Mouse (Mus musculus) intestine, embryonic 14.5 days (tissue): ENCODE data around the gene Gemin7. TPM values are rescaled to one million over a fixed set of nuclear protein-coding genes. Genes with fewer than 3 reads are reported as not detected.

ENCODE experiments used
- polyA plus RNA-seq: library from polyadenylated mRNA; unstranded; fragments of >200 nt; fragmentation: Nextera tagmentation; extraction: Ambion mirVana; gene quantifications from 2 replicates; pipeline ENCODE4 v1.2.1, GENCODE M21; 2014

Gemin7 gene
- polyA plus RNA-seq, 1 experiment from 2014 or later = 176 TPM

Other genes with a start within 250 kb of the Gemin7 start
- 71.8 and 82.9 TPM in 2 replicates for gene Ercc1, start 232.8 kb downstream of the Gemin7 start, polyA plus RNA-seq
- gene Cd3eap, start 218.1 kb downstream of the Gemin7 start, polyA plus RNA-seq = 23.9 and 25.8 TPM in 2 replicates
- gene Ppp1r13l, start 217.8 kb downstream of the Gemin7 start, polyA plus RNA-seq = 4.4 and 4.9 TPM in 2 replicates
- gene Ercc2, start 195.6 kb downstream of the Gemin7 start, polyA plus RNA-seq = 11.3 and 13.3 TPM in 2 replicates
- gene Klc3, start 173.5 kb downstream of the Gemin7 start, polyA plus RNA-seq = 2.4 and 3.4 TPM in 2 replicates
- 0.60 and 1.1 TPM in 2 replicates for gene Ckm, start 172.8 kb downstream of the Gemin7 start, polyA plus RNA-seq
- 7.5 and 8.5 TPM in 2 replicates for gene Mark4, start 118.8 kb downstream of the Gemin7 start, polyA plus RNA-seq
- 0.76 and 0.90 TPM in 2 replicates for gene Exoc3l2, start 114.3 kb downstream of the Gemin7 start, polyA plus RNA-seq
- gene Bloc1s3, start 69.2 kb downstream of the Gemin7 start, polyA plus RNA-seq = 0.93 and 1.2 TPM in 2 replicates
- 113 TPM in 2 replicates for gene Trappc6a, start 69.2 kb downstream of the Gemin7 start, polyA plus RNA-seq
- gene Nkpd1, start 59.8 kb downstream of the Gemin7 start, polyA plus RNA-seq = 0.09 and 0.27 TPM in 2 replicates
- 4.4 and 6.0 TPM in 2 replicates for gene Ppp1r37, start 14.5 kb downstream of the Gemin7 start, polyA plus RNA-seq
- gene Zfp296, start 308 bp downstream of the Gemin7 start, polyA plus RNA-seq = 1.1 and 1.4 TPM in 2 replicates
- 41.4 and 46.4 TPM in 2 replicates for gene Clasrp, start 26.9 kb upstream of the Gemin7 start, polyA plus RNA-seq
- 9.4 and 9.5 TPM in 2 replicates for gene Relb, start 51.8 kb upstream of the Gemin7 start, polyA plus RNA-seq
- gene Clptm1, start 87.4 kb upstream of the Gemin7 start, polyA plus RNA-seq = 75.2 and 84.6 TPM in 2 replicates
- 11.5 and 13.7 TPM in 2 replicates for gene Apoc2, start 100.3 kb upstream of the Gemin7 start, polyA plus RNA-seq
- not detected in 2 replicates for gene Gm44805, start 103.8 kb upstream of the Gemin7 start, polyA plus RNA-seq
- gene Apoc4, start 103.9 kb upstream of the Gemin7 start, polyA plus RNA-seq = 0.17 TPM in 1 of 2 replicates, not detected in the other
- gene Apoc1, start 115.1 kb upstream of the Gemin7 start, polyA plus RNA-seq = 8.3 and 9.1 TPM in 2 replicates
- 227 and 233 TPM in 2 replicates for gene Apoe, start 121.6 kb upstream of the Gemin7 start, polyA plus RNA-seq
- 143 and 174 TPM in 2 replicates for gene Tomm40, start 137.8 kb upstream of the Gemin7 start, polyA plus RNA-seq
- 136 TPM in 2 replicates for gene Nectin2, start 172.9 kb upstream of the Gemin7 start, polyA plus RNA-seq
- gene Bcam, start 193.4 kb upstream of the Gemin7 start, polyA plus RNA-seq = 89.6 and 93.4 TPM in 2 replicates
- 13.5 and 14.0 TPM in 2 replicates for gene Cblc, start 219.2 kb upstream of the Gemin7 start, polyA plus RNA-seq
- gene Bcl3, start 245.2 kb upstream of the Gemin7 start, polyA plus RNA-seq = 9.5 and 13.5 TPM in 2 replicates